Mouse (Mus musculus) MEL (cell line): ENCODE measurements around the gene Cdkn1a. TPM values are rescaled to one million over a fixed set of nuclear protein-coding genes. Genes with fewer than 3 reads are reported as not detected.

ENCODE experiments used
- DNase-seq: peaks from one replicate; pipeline ENCODE4 v3.0.0; 2011; ENCODE audit warnings: low read depth, low spot score
- H3K27ac ChIP-seq: 2 replicates; pipeline ENCODE4 v1.5.1; 2012; ENCODE audit warnings: low read depth, mild to moderate bottlenecking, control low read depth, low read length, moderate library complexity; ENCODE audit not compliant: control insufficient read depth
- H3K27me3 ChIP-seq, 2 experiments: fragments of 150-350 bp in 1 of 2; sonication (generic) in 1 of 2; 2 replicates each; pipeline ENCODE4 v1.6.1; 2012; ENCODE audit warnings: low read length in 2 of 2, mild to moderate bottlenecking in 2 of 2, improper control_type of control experiment in 1 of 2, moderate library complexity in 1 of 2; ENCODE audit not compliant: insufficient read depth in 2 of 2, control insufficient read depth in 1 of 2
- H3K36me3 ChIP-seq, 2 experiments: 2 replicates each; pipeline ENCODE4 v1.6.1; 2012 to 2014; ENCODE audit warnings: low read length in 2 of 2, improper control_type of control experiment in 1 of 2, inconsistent platforms in 1 of 2, mild to moderate bottlenecking in 1 of 2; ENCODE audit not compliant: insufficient read depth in 2 of 2, control insufficient read depth in 1 of 2
- H3K4me1 ChIP-seq, 2 experiments: fragments of 150-350 bp in 1 of 2; sonication (generic) in 1 of 2; 2 replicates each; pipeline ENCODE4 v1.6.1; 2012; ENCODE audit warnings: low read length in 2 of 2, improper control_type of control experiment in 1 of 2, mild to moderate bottlenecking in 1 of 2; ENCODE audit not compliant: insufficient read depth in 2 of 2, control insufficient read depth in 1 of 2
- H3K4me3 ChIP-seq, 2 experiments: fragments of 150-350 bp in 1 of 2; sonication (generic) in 1 of 2; 2 replicates each; pipeline ENCODE4 v1.5.1; 2012; ENCODE audit warnings: low read depth in 2 of 2, low read length in 2 of 2, mild to moderate bottlenecking in 2 of 2, moderate library complexity in 2 of 2, control low read depth in 1 of 2, improper control_type of control experiment in 1 of 2; ENCODE audit not compliant: control insufficient read depth in 1 of 2, insufficient read depth in 1 of 2
- H3K79me2 ChIP-seq: 2 replicates; pipeline ENCODE4 v1.6.1; 2012; ENCODE audit warnings: mild to moderate bottlenecking, low read length, moderate library complexity; ENCODE audit not compliant: control insufficient read depth, poor library complexity, insufficient read depth
- H3K9ac ChIP-seq: 2 replicates; pipeline ENCODE4 v1.6.1; 2012; ENCODE audit warnings: low read depth, mild to moderate bottlenecking, control low read depth, low read length, moderate library complexity; ENCODE audit not compliant: control insufficient read depth, poor library complexity, severe bottlenecking
- H3K9me3 ChIP-seq: fragments of 150-350 bp; sonication (generic); replicated peaks from 2 replicates; pipeline ENCODE4 v1.6.1; 2012; ENCODE audit warnings: mild to moderate bottlenecking, low read length, improper control_type of control experiment, moderate library complexity; ENCODE audit not compliant: insufficient read depth
- CHD1 ChIP-seq: IDR thresholded peaks from 2 replicates; pipeline ENCODE4 v1.6.1; 2012; ENCODE audit warnings: low read depth, mild to moderate bottlenecking, inconsistent platforms, low read length, improper control_type of control experiment
- CTCF ChIP-seq, 3 experiments: IDR thresholded peaks in 2 of 3; conservative IDR thresholded peaks in 1 of 3; 2 replicates each; pipeline ENCODE4 v1.5.1; 2011 to 2012; ENCODE audit warnings: low read length in 3 of 3, low read depth in 2 of 3, mild to moderate bottlenecking in 2 of 3, improper control_type of control experiment in 1 of 3, inconsistent platforms in 1 of 3, mixed read lengths in 1 of 3, moderate library complexity in 1 of 3; ENCODE audit not compliant: control insufficient read depth in 1 of 3, insufficient read depth in 1 of 3, poor library complexity in 1 of 3, severe bottlenecking in 1 of 3
- E2F4 ChIP-seq: IDR thresholded peaks from 2 replicates; pipeline ENCODE4 v1.6.1; 2011; ENCODE audit warnings: low read depth, low read length, improper control_type of control experiment, borderline replicate concordance
- GABPA ChIP-seq: IDR thresholded peaks from 2 replicates; pipeline ENCODE4 v1.6.1; 2012; ENCODE audit warnings: low read depth, mild to moderate bottlenecking, inconsistent platforms, low read length, improper control_type of control experiment, moderate library complexity
- GATA1 ChIP-seq: IDR thresholded peaks from 2 replicates; pipeline ENCODE4 v1.6.1; 2011; ENCODE audit warnings: low read depth, low read length, improper control_type of control experiment
- HCFC1 ChIP-seq: IDR thresholded peaks from 2 replicates; pipeline ENCODE4 v1.6.1; 2012; ENCODE audit warnings: low read depth, mild to moderate bottlenecking, inconsistent platforms, low read length, improper control_type of control experiment, moderate library complexity
- KAT2A ChIP-seq: conservative IDR thresholded peaks from 2 replicates; pipeline ENCODE4 v1.6.1; 2012; ENCODE audit warnings: low read depth, low read length, improper control_type of control experiment, inconsistent platforms
- MAFK ChIP-seq: IDR thresholded peaks from 2 replicates; pipeline ENCODE4 v1.6.1; 2011; ENCODE audit warnings: low read depth, mild to moderate bottlenecking, low read length, improper control_type of control experiment, borderline replicate concordance
- MAX ChIP-seq: IDR thresholded peaks from 2 replicates; pipeline ENCODE4 v1.6.1; 2011; ENCODE audit warnings: low read length, improper control_type of control experiment
- MXI1 ChIP-seq: IDR thresholded peaks from 2 replicates; pipeline ENCODE4 v1.6.1; 2011; ENCODE audit warnings: mild to moderate bottlenecking, low read depth, low read length, improper control_type of control experiment
- MYC ChIP-seq: IDR thresholded peaks from 2 replicates; pipeline ENCODE4 v1.6.1; 2011; ENCODE audit warnings: low read depth, mild to moderate bottlenecking, low read length, improper control_type of control experiment, moderate library complexity
- NELFE ChIP-seq: IDR thresholded peaks from 2 replicates; pipeline ENCODE4 v1.6.1; 2011; ENCODE audit warnings: low read depth, low read length, improper control_type of control experiment
- NRF1 ChIP-seq: IDR thresholded peaks from 2 replicates; pipeline ENCODE4 v1.6.1; 2014; ENCODE audit warnings: low read depth, mild to moderate bottlenecking, inconsistent platforms, low read length, improper control_type of control experiment, moderate library complexity; ENCODE audit not compliant: poor library complexity, insufficient read depth, severe bottlenecking
- POLR2AphosphoS2 ChIP-seq: IDR thresholded peaks from 2 replicates; pipeline ENCODE4 v1.6.1; 2011; ENCODE audit warnings: low read length, improper control_type of control experiment
- POLR2AphosphoS5 ChIP-seq: IDR thresholded peaks from 2 replicates; pipeline ENCODE4 v1.6.1; 2012; ENCODE audit warnings: low read depth, borderline replicate concordance, mild to moderate bottlenecking, inconsistent platforms, low read length, moderate library complexity, mixed read lengths
- RCOR1 ChIP-seq: IDR thresholded peaks from 2 replicates; pipeline ENCODE4 v1.6.1; 2012; ENCODE audit warnings: low read depth, mild to moderate bottlenecking, inconsistent platforms, low read length, improper control_type of control experiment
- SMC3 ChIP-seq: IDR thresholded peaks from 2 replicates; pipeline ENCODE4 v1.6.1; 2011; ENCODE audit warnings: low read depth, low read length, improper control_type of control experiment
- TBP ChIP-seq: IDR thresholded peaks from 2 replicates; pipeline ENCODE4 v1.8.0; 2011; ENCODE audit warnings: low read depth, low read length, improper control_type of control experiment
- TCF12 ChIP-seq: IDR thresholded peaks from 2 replicates; pipeline ENCODE4 v1.6.1; 2014; ENCODE audit warnings: low read depth, mild to moderate bottlenecking, inconsistent platforms, low read length, improper control_type of control experiment, moderate library complexity
- UBTF ChIP-seq: IDR thresholded peaks from 2 replicates; pipeline ENCODE4 v1.6.1; 2012; ENCODE audit warnings: low read depth, mild to moderate bottlenecking, inconsistent platforms, low read length, improper control_type of control experiment, moderate library complexity, borderline replicate concordance; ENCODE audit not compliant: insufficient read depth
- USF1 ChIP-seq: IDR thresholded peaks from 2 replicates; pipeline ENCODE4 v1.6.1; 2014; ENCODE audit warnings: low read depth, mild to moderate bottlenecking, inconsistent platforms, low read length, improper control_type of control experiment, moderate library complexity
- USF2 ChIP-seq, 2 experiments: IDR thresholded peaks; 2 replicates each; pipeline ENCODE4 v1.6.1; 2011 to 2012; ENCODE audit warnings: improper control_type of control experiment in 2 of 2, low read length in 2 of 2, borderline replicate concordance in 1 of 2, inconsistent platforms in 1 of 2, low read depth in 1 of 2, mild to moderate bottlenecking in 1 of 2; ENCODE audit not compliant: insufficient read depth in 1 of 2
- ZC3H11A ChIP-seq: IDR thresholded peaks from 2 replicates; pipeline ENCODE4 v1.6.1; 2012; ENCODE audit warnings: low read depth, mild to moderate bottlenecking, inconsistent platforms, low read length, improper control_type of control experiment
- ZMIZ1 ChIP-seq: IDR thresholded peaks from 2 replicates; pipeline ENCODE4 v1.6.1; 2012; ENCODE audit warnings: low read depth, mild to moderate bottlenecking, inconsistent platforms, low read length, improper control_type of control experiment, moderate library complexity
- ZNF384 ChIP-seq: IDR thresholded peaks from 2 replicates; pipeline ENCODE4 v1.6.1; 2012; ENCODE audit warnings: low read depth, mild to moderate bottlenecking, inconsistent platforms, low read length, improper control_type of control experiment
- polyA plus RNA-seq, 2 experiments: library from polyadenylated mRNA; stranded (reverse) in 1 of 2; unstranded in 1 of 2; fragments of >175 nt in 1 of 2; fragments of >200 nt in 1 of 2; gene quantifications; 2 replicates each; pipeline versions ENCODE4 v1.2.1 to v1.2.4; 2012; ENCODE audit warnings: low replicate concordance in 2 of 2, low read depth in 1 of 2; ENCODE audit not compliant: insufficient read length in 2 of 2, insufficient read depth in 1 of 2, missing spikeins in 1 of 2
- total RNA-seq: library from RNA; depleted of rRNA; stranded (reverse); fragments of 300-350 nt; gene quantifications from 2 replicates; pipeline ENCODE4 v1.2.3, GENCODE M21; 2012

The Cdkn1a gene
- total and polyA plus RNA-seq, 3 experiments = 2.0 to 21.0 TPM; not detected in 1

- no peak for DNase-seq
- no peaks in the 10 kb centered on the region for H3K27me3 ChIP-seq
- TF ChIP-seq GATA1 (no peak), HCFC1 (no peak), ZNF384 (no peak), UBTF (no peak), MAFK (no peak), USF1 (no peak), POLR2AphosphoS5 (no peak), GABPA (no peak), USF2 (IDR thresholded peaks at IDR 0.05; ENCODE audit: borderline replicate concordance in 1 of 2, insufficient read depth in 1 of 2, low read depth in 1 of 2, low read length in 2 of 2) (no peak), MYC (no peak), SMC3 (no peak), ZMIZ1 (no peak)
- H3K36me3 ChIP-seq = 0 out of 4 replicates have a peak, but pooled peaks cover 0 to 2% of the 10 kb centered on the region in 2 experiments
- H3K9ac ChIP-seq = no peak overlapping the region
- H3K9me3 ChIP-seq = no peaks in the 10 kb centered on the region
- no peak overlapping the region for H3K27ac ChIP-seq
- peaks cover 2 to 4% of the 10 kb centered on the region in 2 experiments; a peak in 2 of 4 replicates for H3K4me1 ChIP-seq
- no peak overlapping the region for H3K4me3 ChIP-seq
- H3K79me2 ChIP-seq = peaks cover 2% of the 10 kb centered on the region; the same call in 1 of the 2 replicates
Measured at GRCm38 (mm10) chr17:29086916-29087315, 3.9 kb upstream of the Cdkn1a start.

- peaks cover 11% of the 10 kb centered on the region for H3K79me2 ChIP-seq
- no peaks in the 10 kb centered on the region for H3K27me3 ChIP-seq
- no peak overlapping the region for H3K4me3 ChIP-seq
- H3K4me1 ChIP-seq = peaks cover 0 to 6% of the 10 kb centered on the region in 2 experiments; a peak in 3 of 4 replicates
- peaks cover 0 to 6% of the 10 kb centered on the region in 2 experiments; a peak in 2 of 4 replicates for H3K36me3 ChIP-seq
- H3K27ac ChIP-seq = no peak overlapping the region
- no peaks in the 10 kb centered on the region for H3K9me3 ChIP-seq
- H3K9ac ChIP-seq = no peak overlapping the region
- DNase-seq = no peak
- TF ChIP-seq TCF12 (no peak), NRF1 (no peak), POLR2AphosphoS2 (no peak), USF1 (no peak), E2F4 (no peak), CHD1 (no peak), RCOR1 (no peak), CTCF (IDR thresholded peaks at IDR 0.05 in 2 of 3, conservative IDR thresholded peaks at IDR 0.05 in 1 of 3; ENCODE audit: control insufficient read depth in 1 of 3, insufficient read depth in 1 of 3, low read depth in 2 of 3, low read length in 3 of 3, poor library complexity in 1 of 3, severe bottlenecking in 1 of 3) (no peak), NELFE (no peak), ZC3H11A (no peak), TBP (no peak), HCFC1 (no peak), KAT2A (no peak), GABPA (no peak), MAX (no peak), USF2 (IDR thresholded peaks at IDR 0.05; ENCODE audit: borderline replicate concordance in 1 of 2, insufficient read depth in 1 of 2, low read depth in 1 of 2, low read length in 2 of 2) (no peak), MXI1 (no peak), ZNF384 (no peak)
Measured at GRCm38 (mm10) chr17:29091348-29091944, 670 bp downstream of the Cdkn1a start.
